Mouse (Mus musculus): ENCODE measurements around the gene March9. TPM values are rescaled to one million over a fixed set of nuclear protein-coding genes. Genes with fewer than 3 reads are reported as not detected.
A peak's percentile ranks its signal among the peaks of the same experiment; 100 is the strongest.

Gene March9
- total RNA-seq, 1 experiment = 4.6 TPM

DNA sequence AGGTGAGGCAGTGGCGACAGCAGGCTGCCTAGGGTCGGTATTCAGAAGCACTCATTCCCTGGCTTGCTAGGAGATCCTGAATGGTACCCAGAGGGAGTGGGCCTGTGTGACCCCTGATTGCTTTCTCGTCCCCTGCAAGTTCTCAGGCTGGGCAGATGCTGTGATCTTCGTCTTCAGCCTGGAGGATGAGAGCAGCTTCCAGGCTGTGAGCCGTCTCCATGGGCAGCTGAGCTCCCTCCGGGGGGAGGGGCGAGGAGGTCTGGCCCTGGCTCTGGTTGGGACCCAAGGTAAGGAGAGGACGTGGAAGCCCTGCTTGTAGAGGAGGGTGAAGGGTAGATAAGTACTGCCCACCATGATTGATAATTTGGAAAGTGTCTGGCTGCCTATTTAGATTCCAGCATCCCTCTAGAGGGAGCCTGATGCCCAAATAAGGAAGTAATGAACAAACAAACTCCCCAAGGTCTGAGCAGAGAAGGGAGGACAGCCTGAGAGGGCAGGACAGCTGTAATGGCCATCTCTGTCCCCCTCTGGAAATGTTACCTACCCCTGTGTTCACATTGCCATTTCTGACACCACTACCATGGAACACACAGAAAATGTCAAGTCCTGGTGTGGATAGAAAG is 23.4 kb upstream of the March9 start:
- H3K36me3 ChIP-seq (ENCODE audit: control insufficient read depth, insufficient read depth, low read length, poor library complexity, severe bottlenecking) = no peaks in the 10 kb centered on the region
- no peak overlapping the region for H3K9ac ChIP-seq (ENCODE audit: insufficient read depth, low read depth, low read length, poor library complexity, severe bottlenecking)
- H3K9me3 ChIP-seq (ENCODE audit: control insufficient read depth, insufficient read depth, low read depth, low read length) = no peaks in the 10 kb centered on the region
- DNase-seq (ENCODE audit: low read depth, low spot score) = no peak
- peaks cover 0 to 9% of the 10 kb centered on the region in 2 experiments; a peak in 1 of 4 replicates for H3K4me1 ChIP-seq (ENCODE audit: control insufficient read depth in 2 of 2, insufficient read depth in 2 of 2, low read length in 2 of 2, poor library complexity in 1 of 2)
- no peak overlapping the region for H3K4me3 ChIP-seq (ENCODE audit: insufficient read depth in 1 of 2, low read depth in 1 of 2, low read length in 2 of 2, poor library complexity in 1 of 2, severe bottlenecking in 1 of 2)
- in situ Hi-C loops (cut with MboI; ENCODE audit: low sequenced_read_pairs in 2 of 2, unreplicated experiment in 2 of 2) = no loop called here
- TF ChIP-seq HCFC1 (IDR thresholded peaks at IDR 0.05; ENCODE audit: borderline replicate concordance, insufficient read depth, low read length) = no peak
- no peak for TF ChIP-seq ZNF384 (IDR thresholded peaks at IDR 0.05; ENCODE audit: low read depth, low read length)
- TF ChIP-seq ZC3H11A (IDR thresholded peaks at IDR 0.05; ENCODE audit: borderline replicate concordance, low read depth, low read length) = no peak
- TF ChIP-seq CHD2 (IDR thresholded peaks at IDR 0.05; ENCODE audit: low read depth, low read length) = no peak
- TF ChIP-seq MAFK (IDR thresholded peaks at IDR 0.05; ENCODE audit: insufficient read depth, low read depth, low read length) = no peak
- H3K27ac ChIP-seq (ENCODE audit: insufficient read depth, low read depth, low read length, poor library complexity, severe bottlenecking) = no peak overlapping the region

DNA sequence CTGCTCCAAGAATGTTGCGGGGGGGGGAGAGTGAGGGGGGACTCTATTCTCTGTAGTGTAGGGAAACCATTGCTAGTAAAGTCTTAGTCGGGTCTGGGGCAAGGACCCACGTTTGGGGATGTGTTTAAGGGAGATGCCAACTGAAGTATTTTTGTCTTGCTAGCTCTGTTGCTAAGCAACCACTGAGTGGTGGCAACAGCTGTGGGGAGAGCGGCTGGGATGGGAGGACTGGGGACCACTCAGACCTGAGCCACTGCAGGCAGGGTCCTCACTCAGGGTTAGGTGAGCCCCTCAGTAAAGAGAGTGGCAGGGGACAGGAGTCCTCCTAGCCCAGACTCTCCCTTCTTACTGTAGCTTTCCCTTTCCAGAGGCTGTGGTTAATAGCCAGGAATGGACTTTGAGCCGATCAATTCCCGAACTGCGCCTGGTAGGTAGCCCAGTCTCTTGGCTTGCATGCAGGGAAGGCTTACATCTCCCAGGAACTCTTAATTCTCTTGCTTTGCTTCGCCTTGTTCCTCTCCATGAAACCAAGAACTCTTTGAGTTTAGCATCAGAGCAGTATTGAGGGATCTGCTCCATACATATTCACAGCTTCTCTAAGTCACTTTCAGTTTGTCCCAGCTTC is 22.1 kb upstream of the March9 start:
- no peak for TF ChIP-seq CHD2 (IDR thresholded peaks at IDR 0.05; ENCODE audit: low read depth, low read length)
- TF ChIP-seq ZNF384 (IDR thresholded peaks at IDR 0.05; ENCODE audit: low read depth, low read length) = no peak
- TF ChIP-seq ZC3H11A (IDR thresholded peaks at IDR 0.05; ENCODE audit: borderline replicate concordance, low read depth, low read length) = no peak
- TF ChIP-seq HCFC1 (IDR thresholded peaks at IDR 0.05; ENCODE audit: borderline replicate concordance, insufficient read depth, low read length) = no peak
- no peak for TF ChIP-seq MAFK (IDR thresholded peaks at IDR 0.05; ENCODE audit: insufficient read depth, low read depth, low read length)
- in situ Hi-C loops (cut with MboI; ENCODE audit: low sequenced_read_pairs in 2 of 2, unreplicated experiment in 2 of 2) = no loop called here
- Histone ChIP-seq H3K27ac (ENCODE audit: insufficient read depth, low read depth, low read length, poor library complexity, severe bottlenecking) (no peak overlapping the region), H3K36me3 (ENCODE audit: control insufficient read depth, insufficient read depth, low read length, poor library complexity, severe bottlenecking) (no peaks in the 10 kb centered on the region), H3K4me3 (ENCODE audit: insufficient read depth in 1 of 2, low read depth in 1 of 2, low read length in 2 of 2, poor library complexity in 1 of 2, severe bottlenecking in 1 of 2) (no peak overlapping the region), H3K4me1 (ENCODE audit: control insufficient read depth in 2 of 2, insufficient read depth in 2 of 2, low read length in 2 of 2, poor library complexity in 1 of 2) (peaks cover 0 to 12% of the 10 kb centered on the region in 2 experiments; a peak in 1 of 4 replicates), H3K9ac (ENCODE audit: insufficient read depth, low read depth, low read length, poor library complexity, severe bottlenecking) (no peak overlapping the region), H3K9me3 (ENCODE audit: control insufficient read depth, insufficient read depth, low read depth, low read length) (no peaks in the 10 kb centered on the region)
- no peak for DNase-seq (ENCODE audit: low read depth, low spot score)

DNA sequence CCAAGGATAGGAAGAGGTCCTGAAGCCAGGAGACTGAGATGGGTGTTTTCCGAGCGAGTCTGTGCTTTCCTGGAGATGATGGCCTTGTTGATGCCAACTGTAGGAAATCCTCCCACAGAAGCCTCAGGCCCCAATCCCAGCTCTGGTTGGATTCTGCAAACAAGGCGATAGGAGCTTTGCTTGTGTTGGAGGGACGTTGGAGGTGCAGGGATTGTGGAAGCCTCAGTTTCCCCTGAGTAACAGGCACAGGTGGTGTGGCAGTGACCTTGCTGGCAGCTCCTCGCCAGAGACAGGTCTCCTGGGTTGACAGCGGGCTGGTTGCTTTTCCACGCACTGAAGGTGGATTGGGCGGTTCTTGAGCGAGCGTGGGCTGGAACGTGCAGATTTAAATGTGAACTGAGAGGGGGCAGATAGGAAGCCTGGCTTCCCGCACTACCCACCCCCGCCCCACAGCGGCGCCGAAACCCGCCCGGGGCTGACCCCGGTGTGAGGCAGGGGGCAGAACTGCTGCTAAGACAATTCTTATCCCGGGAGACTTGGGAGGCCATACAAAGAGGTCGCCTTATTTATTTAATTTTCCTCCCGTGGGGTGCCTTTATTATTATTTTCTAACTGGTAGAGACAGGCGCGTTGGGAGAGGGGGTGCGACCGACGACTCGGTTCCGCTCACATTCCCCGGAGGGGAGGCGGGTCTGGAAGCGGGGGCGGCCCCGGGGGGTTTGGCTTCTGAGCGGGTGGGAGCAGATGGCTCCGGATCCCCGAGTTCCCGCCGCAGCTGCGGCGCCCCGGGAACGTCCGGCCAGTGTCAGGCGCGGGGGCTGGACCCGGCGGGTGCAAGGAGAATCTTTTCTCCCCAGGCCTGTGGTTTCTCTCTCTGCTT is 21.2 kb upstream of the March9 start:
- H3K9me3 ChIP-seq (ENCODE audit: control insufficient read depth, insufficient read depth, low read depth, low read length) = no peaks in the 10 kb centered on the region
- peaks cover 0 to 12% of the 10 kb centered on the region in 2 experiments; a peak in 1 of 4 replicates for H3K4me1 ChIP-seq (ENCODE audit: control insufficient read depth in 2 of 2, insufficient read depth in 2 of 2, low read length in 2 of 2, poor library complexity in 1 of 2)
- H3K27ac ChIP-seq (ENCODE audit: insufficient read depth, low read depth, low read length, poor library complexity, severe bottlenecking) = no peak overlapping the region
- no peaks in the 10 kb centered on the region for H3K36me3 ChIP-seq (ENCODE audit: control insufficient read depth, insufficient read depth, low read length, poor library complexity, severe bottlenecking)
- no peak for DNase-seq (ENCODE audit: low read depth, low spot score)
- H3K9ac ChIP-seq (ENCODE audit: insufficient read depth, low read depth, low read length, poor library complexity, severe bottlenecking) = no peak overlapping the region
- TF ChIP-seq CHD2 (IDR thresholded peaks at IDR 0.05; ENCODE audit: low read depth, low read length) (no peak), HCFC1 (IDR thresholded peaks at IDR 0.05; ENCODE audit: borderline replicate concordance, insufficient read depth, low read length) (no peak), MAFK (IDR thresholded peaks at IDR 0.05; ENCODE audit: insufficient read depth, low read depth, low read length) (no peak), ZC3H11A (IDR thresholded peaks at IDR 0.05; ENCODE audit: borderline replicate concordance, low read depth, low read length) (no peak), ZNF384 (IDR thresholded peaks at IDR 0.05; ENCODE audit: low read depth, low read length) (no peak)
- peak overlapping the region; percentile 11 to 29; a peak in 2 of 4 replicates for H3K4me3 ChIP-seq (ENCODE audit: insufficient read depth in 1 of 2, low read depth in 1 of 2, low read length in 2 of 2, poor library complexity in 1 of 2, severe bottlenecking in 1 of 2)
- in situ Hi-C loops (cut with MboI; ENCODE audit: low sequenced_read_pairs in 2 of 2, unreplicated experiment in 2 of 2) = no loop called here

DNA sequence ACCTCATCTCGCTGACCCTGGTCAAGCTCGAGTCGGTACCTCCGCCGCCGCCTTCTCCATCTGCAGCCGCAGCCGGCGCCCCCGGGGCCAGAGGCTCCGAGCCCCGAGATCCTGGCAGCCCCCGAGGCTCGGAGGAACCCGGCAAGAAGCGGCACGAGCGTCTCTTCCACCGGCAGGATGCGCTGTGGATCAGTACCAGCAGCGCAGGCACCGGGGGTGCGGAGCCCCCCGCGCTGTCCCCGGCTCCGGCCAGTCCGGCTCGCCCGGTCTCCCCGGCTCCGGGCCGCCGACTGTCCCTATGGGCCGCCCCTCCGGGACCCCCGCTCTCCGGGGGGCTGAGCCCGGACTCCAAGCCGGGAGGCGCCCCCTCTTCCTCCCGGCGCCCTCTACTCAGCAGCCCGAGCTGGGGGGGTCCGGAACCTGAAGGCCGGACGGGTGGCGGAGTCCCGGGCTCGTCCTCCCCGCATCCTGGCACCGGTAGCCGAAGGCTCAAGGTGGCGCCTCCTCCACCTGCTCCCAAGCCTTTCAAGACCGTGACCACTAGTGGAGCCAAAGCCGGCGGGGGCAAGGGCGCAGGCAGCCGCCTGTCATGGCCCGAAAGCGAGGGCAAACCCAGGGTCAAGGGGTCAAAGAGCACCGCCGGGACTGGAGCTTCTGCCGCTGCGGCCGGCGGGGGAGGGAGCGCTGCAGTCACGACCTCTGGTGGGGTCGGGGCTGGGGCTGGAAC is 19.8 kb upstream of the March9 start:
- TF ChIP-seq CHD2 (IDR thresholded peaks at IDR 0.05; ENCODE audit: low read depth, low read length) (no peak), ZC3H11A (IDR thresholded peaks at IDR 0.05; ENCODE audit: borderline replicate concordance, low read depth, low read length) (no peak), MAFK (IDR thresholded peaks at IDR 0.05; ENCODE audit: insufficient read depth, low read depth, low read length) (no peak), ZNF384 (IDR thresholded peaks at IDR 0.05; ENCODE audit: low read depth, low read length) (no peak), HCFC1 (IDR thresholded peaks at IDR 0.05; ENCODE audit: borderline replicate concordance, insufficient read depth, low read length) (no peak)
- H3K36me3 ChIP-seq (ENCODE audit: control insufficient read depth, insufficient read depth, low read length, poor library complexity, severe bottlenecking) = no peaks in the 10 kb centered on the region
- in situ Hi-C loops (cut with MboI; ENCODE audit: low sequenced_read_pairs in 2 of 2, unreplicated experiment in 2 of 2) = no loop called here
- peaks cover 0 to 12% of the 10 kb centered on the region in 2 experiments; a peak in 1 of 4 replicates for H3K4me1 ChIP-seq (ENCODE audit: control insufficient read depth in 2 of 2, insufficient read depth in 2 of 2, low read length in 2 of 2, poor library complexity in 1 of 2)
- DNase-seq (ENCODE audit: low read depth, low spot score) = no peak
- H3K9me3 ChIP-seq (ENCODE audit: control insufficient read depth, insufficient read depth, low read depth, low read length) = no peaks in the 10 kb centered on the region
- H3K9ac ChIP-seq (ENCODE audit: insufficient read depth, low read depth, low read length, poor library complexity, severe bottlenecking) = peak overlapping the region; percentile 58; the same call in 1 of the 2 replicates
- peak overlapping the region; percentile 55 to 67; a peak in 3 of 4 replicates for H3K4me3 ChIP-seq (ENCODE audit: insufficient read depth in 1 of 2, low read depth in 1 of 2, low read length in 2 of 2, poor library complexity in 1 of 2, severe bottlenecking in 1 of 2)
- H3K27ac ChIP-seq (ENCODE audit: insufficient read depth, low read depth, low read length, poor library complexity, severe bottlenecking) = no peak overlapping the region

Data from ES-E14 (cell line).